Mouse (Mus musculus): Measurements from ENCODE around the gene Fxyd1. TPM values are rescaled to one million over a fixed set of nuclear protein-coding genes. Genes with fewer than 3 reads are reported as not detected.

Gene Fxyd1
- total RNA-seq, 2 experiments from 2014 or later, result 1,112 to 1,150 TPM

GRCm38 (mm10) chr7:31052636-31053434, 4.2 kb downstream of the Fxyd1 start:
- DNase-seq, result peak; percentile 57

- DNase-seq, result no peak
Observed at GRCm38 (mm10) chr7:31052251-31052635, 4.8 kb downstream of the Fxyd1 start.

- DNase-seq, result no peak
Observed at GRCm38 (mm10) chr7:31051321-31052021, 5.5 kb downstream of the Fxyd1 start, which contains the start of gene Fxyd7. Gene Fxyd7 (minus strand): TSS chr7:31051467.

GRCm38 (mm10) chr7:31050921-31051320, 6.1 kb downstream of the Fxyd1 start:
- no peak for DNase-seq

GRCm38 (mm10) chr7:31050487-31050886, 6.5 kb downstream of the Fxyd1 start:
- DNase-seq, result no peak

- DNase-seq, result no peak
Observed at GRCm38 (mm10) chr7:31049846-31050281, 7.1 kb downstream of the Fxyd1 start.

- no peak for DNase-seq
Observed at GRCm38 (mm10) chr7:31049135-31049845, 7.7 kb downstream of the Fxyd1 start.

- DNase-seq, result no peak
Observed at GRCm38 (mm10) chr7:31042431-31042910, 14.5 kb downstream of the Fxyd1 start, which contains the start of gene Fxyd5. Gene Fxyd5 (minus strand): TSS chr7:31042481.

- DNase-seq, result peak; percentile 53
Observed at GRCm38 (mm10) chr7:31041662-31042315, 15.2 kb downstream of the Fxyd1 start.

GRCm38 (mm10) chr7:31041023-31041407, 16.0 kb downstream of the Fxyd1 start:
- no peak for DNase-seq

- no peak for DNase-seq
Observed at GRCm38 (mm10) chr7:31040281-31041022, 16.5 kb downstream of the Fxyd1 start.

- DNase-seq, result no peak
Observed at GRCm38 (mm10) chr7:31039011-31039410, 18.0 kb downstream of the Fxyd1 start.

- no peak for DNase-seq
Observed at GRCm38 (mm10) chr7:31037675-31038074, 19.3 kb downstream of the Fxyd1 start.

GRCm38 (mm10) chr7:31036917-31037316, 20.1 kb downstream of the Fxyd1 start:
- no peak for DNase-seq

GRCm38 (mm10) chr7:31035291-31035690, 21.7 kb downstream of the Fxyd1 start:
- no peak for DNase-seq

- DNase-seq, result no peak
Observed at GRCm38 (mm10) chr7:31034789-31035188, 22.2 kb downstream of the Fxyd1 start.

GRCm38 (mm10) chr7:31033409-31034165, 23.4 kb downstream of the Fxyd1 start:
- no peak for DNase-seq

GRCm38 (mm10) chr7:31031731-31032130, 25.3 kb downstream of the Fxyd1 start:
- no peak for DNase-seq

- DNase-seq, result no peak
Observed at GRCm38 (mm10) chr7:31030717-31031116, 26.3 kb downstream of the Fxyd1 start.

- no peak for DNase-seq
Observed at GRCm38 (mm10) chr7:31028609-31029008, 28.4 kb downstream of the Fxyd1 start.
